Mouse (Mus musculus): Measurements from ENCODE around the gene Spock1.

Gene Spock1

DNA sequence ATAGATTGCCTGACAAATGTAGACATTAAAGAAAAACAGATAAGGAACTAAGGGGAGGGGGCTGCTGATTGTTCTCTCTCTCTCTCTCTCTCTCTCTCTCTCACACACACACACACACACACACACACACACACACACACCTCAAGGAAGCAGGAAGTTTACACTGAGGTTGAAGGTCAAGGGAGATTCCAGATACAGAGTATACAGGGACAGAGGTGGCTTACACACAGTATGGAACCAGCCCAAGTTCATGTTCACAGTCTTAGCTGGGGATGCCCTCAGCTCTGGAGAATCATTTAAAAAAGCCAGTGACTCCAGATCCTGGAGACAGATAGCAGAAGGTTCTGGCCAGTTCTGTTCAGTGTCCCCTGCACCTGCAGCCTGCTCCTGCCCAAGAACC is 199.7 kb downstream of the Spock1 start:
- Histone ChIP-seq H3K27me3 (ENCODE audit: control insufficient read depth, insufficient read depth, low read length, poor library complexity, severe bottlenecking) (no peaks in the 10 kb centered on the region), H3K36me3 (ENCODE audit: control insufficient read depth, insufficient read depth, low read length, poor library complexity, severe bottlenecking) (no peaks in the 10 kb centered on the region)
- DNase-seq (ENCODE audit: low read depth, low spot score) = no peak

DNA sequence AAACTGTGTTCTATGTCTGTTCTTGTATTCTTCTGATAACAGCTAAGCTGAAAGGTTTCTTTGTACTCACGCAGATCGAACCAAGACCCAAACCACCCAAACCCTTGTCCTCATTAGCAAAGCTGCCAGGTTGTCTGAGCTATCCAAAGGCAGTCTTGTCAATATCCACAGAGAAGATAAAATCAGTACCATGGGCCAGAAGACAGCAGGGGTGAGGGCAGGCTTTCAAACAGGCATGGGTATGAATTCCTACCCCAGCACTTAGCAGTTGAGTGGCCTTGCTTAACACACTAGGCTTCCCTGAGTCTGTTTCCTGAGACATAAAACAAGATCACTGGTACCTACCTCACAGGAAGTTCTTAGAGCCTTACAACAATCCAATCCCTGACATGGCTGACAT is 205.2 kb downstream of the Spock1 start:
- no peak for DNase-seq (ENCODE audit: low read depth, low spot score)
- no peaks in the 10 kb centered on the region for H3K36me3 ChIP-seq (ENCODE audit: control insufficient read depth, insufficient read depth, low read length, poor library complexity, severe bottlenecking)
- H3K27me3 ChIP-seq (ENCODE audit: control insufficient read depth, insufficient read depth, low read length, poor library complexity, severe bottlenecking) = no peaks in the 10 kb centered on the region

DNA sequence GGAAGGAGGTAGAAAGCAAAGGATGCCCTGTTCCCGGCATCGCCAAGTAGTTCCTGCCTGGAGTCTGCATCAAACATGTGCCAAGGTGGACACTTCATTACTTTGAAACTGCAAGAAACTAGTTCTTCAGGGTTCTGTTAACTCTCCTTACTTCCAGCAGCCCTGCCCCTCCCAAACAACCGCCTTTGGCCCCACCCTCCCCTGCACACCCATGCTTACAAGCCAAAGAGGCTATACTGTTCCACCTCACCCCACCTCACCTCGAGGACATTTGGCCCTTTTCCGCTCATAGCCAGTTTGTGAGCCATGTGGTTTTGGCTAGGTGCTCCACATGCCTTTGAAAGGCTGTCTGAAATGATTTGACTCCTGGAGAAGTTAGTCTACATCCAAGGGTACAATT is 211.4 kb downstream of the Spock1 start:
- Histone ChIP-seq H3K36me3 (ENCODE audit: control insufficient read depth, insufficient read depth, low read length, poor library complexity, severe bottlenecking) (no peaks in the 10 kb centered on the region), H3K27me3 (ENCODE audit: control insufficient read depth, insufficient read depth, low read length, poor library complexity, severe bottlenecking) (no peaks in the 10 kb centered on the region)
- no peak for DNase-seq (ENCODE audit: low read depth, low spot score)

DNA sequence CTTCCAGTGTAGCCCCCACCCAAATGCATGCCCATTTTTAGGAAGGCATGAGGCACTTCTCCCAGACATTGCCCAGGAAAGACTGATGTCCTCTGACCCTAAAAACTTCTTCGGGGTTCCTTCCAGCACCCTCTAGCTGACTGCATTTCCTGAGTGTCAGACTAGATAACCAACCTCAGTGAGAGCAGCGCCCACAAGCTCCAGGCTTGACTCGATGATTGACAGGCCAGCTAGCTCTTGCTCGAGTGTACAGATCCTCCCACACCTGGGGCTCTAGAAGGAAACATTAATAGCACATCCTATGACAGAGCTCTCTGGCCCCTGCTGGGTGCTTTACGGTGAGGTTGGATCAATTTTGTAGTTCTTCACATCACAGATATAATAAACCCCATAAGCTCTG is 219.2 kb downstream of the Spock1 start:
- no peaks in the 10 kb centered on the region for H3K27me3 ChIP-seq (ENCODE audit: control insufficient read depth, insufficient read depth, low read length, poor library complexity, severe bottlenecking)
- H3K36me3 ChIP-seq (ENCODE audit: control insufficient read depth, insufficient read depth, low read length, poor library complexity, severe bottlenecking) = no peaks in the 10 kb centered on the region
- DNase-seq (ENCODE audit: low read depth, low spot score) = no peak

DNA sequence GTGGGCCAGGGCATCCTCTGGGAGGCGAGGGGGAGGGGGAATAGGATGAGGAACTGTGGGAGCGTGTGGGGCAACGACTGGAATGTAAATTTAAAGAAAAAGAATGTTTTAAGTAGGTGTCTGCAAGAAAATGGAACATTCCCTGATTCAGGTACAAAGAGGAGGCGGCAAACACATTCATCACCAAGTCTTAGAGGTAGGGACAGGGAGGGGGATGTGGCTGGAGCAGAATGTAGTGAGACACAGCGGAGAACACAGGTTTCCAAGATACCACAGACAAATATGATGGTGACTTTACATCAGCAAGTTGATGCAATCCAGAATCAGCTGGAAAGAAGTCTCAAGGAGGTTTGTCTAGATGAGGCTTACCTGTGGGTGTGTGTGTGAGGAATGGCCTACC is 221.7 kb downstream of the Spock1 start:
- H3K27me3 ChIP-seq (ENCODE audit: control insufficient read depth, insufficient read depth, low read length, poor library complexity, severe bottlenecking) = no peaks in the 10 kb centered on the region
- no peak for DNase-seq (ENCODE audit: low read depth, low spot score)
- H3K36me3 ChIP-seq (ENCODE audit: control insufficient read depth, insufficient read depth, low read length, poor library complexity, severe bottlenecking) = no peaks in the 10 kb centered on the region

DNA sequence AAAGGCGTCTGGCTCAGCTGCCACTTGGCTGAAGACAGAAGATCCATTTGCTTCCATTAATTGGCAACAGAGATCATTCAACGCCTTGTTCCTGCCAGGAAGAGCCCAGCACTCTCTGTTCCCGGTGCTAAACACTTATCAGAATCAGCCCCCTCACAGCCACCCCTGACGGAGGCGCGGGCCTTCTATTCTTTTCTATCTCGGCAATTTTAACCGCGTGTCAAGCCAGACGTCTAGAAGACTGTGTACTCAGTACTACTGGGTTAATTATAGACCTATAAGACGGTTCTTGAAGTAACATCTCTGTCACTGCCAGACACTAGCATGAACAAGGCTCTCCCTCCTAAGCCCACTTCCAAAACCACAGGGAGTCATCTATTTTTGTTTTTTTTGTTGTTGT is 222.9 kb downstream of the Spock1 start:
- H3K36me3 ChIP-seq (ENCODE audit: control insufficient read depth, insufficient read depth, low read length, poor library complexity, severe bottlenecking) = no peaks in the 10 kb centered on the region
- H3K27me3 ChIP-seq (ENCODE audit: control insufficient read depth, insufficient read depth, low read length, poor library complexity, severe bottlenecking) = no peaks in the 10 kb centered on the region
- DNase-seq (ENCODE audit: low read depth, low spot score) = no peak

DNA sequence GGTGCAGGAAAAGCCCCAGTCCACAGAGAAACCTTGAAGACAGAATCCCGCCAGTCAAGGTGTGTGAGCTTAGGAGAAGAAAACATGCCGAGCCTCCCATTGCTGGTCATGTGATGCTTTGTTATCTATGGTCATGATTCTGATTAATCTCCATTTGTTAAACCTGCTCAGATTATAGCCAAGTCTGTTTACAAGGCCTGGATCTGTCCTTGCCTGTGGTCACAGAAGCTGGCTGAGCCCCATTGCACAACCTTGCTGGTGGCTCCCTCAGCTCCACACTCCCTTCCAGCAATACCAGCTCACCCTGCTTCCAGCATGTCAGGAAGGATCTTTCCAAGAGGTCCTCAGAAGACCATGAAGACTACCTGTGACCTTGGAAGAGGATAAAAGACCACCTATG is 228.5 kb downstream of the Spock1 start:
- H3K27me3 ChIP-seq (ENCODE audit: control insufficient read depth, insufficient read depth, low read length, poor library complexity, severe bottlenecking) = no peaks in the 10 kb centered on the region
- no peak for DNase-seq (ENCODE audit: low read depth, low spot score)
- H3K36me3 ChIP-seq (ENCODE audit: control insufficient read depth, insufficient read depth, low read length, poor library complexity, severe bottlenecking) = no peaks in the 10 kb centered on the region

DNA sequence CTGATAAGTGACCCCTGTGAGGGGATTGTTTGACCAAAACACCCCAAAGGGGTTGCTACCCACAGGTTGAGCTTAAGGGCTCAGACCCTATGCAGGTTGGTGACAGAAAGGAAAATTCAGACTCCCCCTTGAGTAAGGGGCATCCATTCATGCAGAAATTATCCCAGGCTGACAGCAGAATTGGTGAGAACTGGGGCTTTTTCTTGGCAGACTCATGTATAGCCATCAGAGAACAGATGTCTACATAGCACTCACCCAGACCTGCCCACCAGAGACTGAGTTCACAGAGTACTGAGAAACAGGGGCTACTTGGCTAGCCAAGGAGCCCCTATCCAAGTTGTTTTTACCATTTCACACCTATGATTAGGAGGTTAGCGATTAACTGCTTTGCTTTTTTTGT is 231.3 kb downstream of the Spock1 start:
- no peak for DNase-seq (ENCODE audit: low read depth, low spot score)
- no peaks in the 10 kb centered on the region for H3K27me3 ChIP-seq (ENCODE audit: control insufficient read depth, insufficient read depth, low read length, poor library complexity, severe bottlenecking)

DNA sequence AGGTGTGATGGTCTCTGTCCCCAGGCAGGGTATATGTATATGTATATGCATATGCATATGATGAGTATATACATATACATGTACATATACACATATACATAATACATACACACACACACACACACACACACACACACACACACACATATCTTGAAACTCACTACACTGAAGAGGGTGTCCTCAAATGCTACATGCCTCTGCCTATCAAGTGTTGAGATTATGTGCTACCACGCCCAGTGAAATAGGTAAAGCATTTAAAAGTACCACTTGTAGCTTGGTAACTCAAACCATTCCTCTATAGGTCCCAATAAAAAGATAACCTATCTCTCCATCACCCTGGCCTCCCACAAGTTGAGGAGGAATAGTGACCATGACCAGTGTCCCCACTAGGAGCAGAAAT is 234.7 kb downstream of the Spock1 start:
- Histone ChIP-seq H3K36me3 (ENCODE audit: control insufficient read depth, insufficient read depth, low read length, poor library complexity, severe bottlenecking) (no peaks in the 10 kb centered on the region), H3K27me3 (ENCODE audit: control insufficient read depth, insufficient read depth, low read length, poor library complexity, severe bottlenecking) (no peaks in the 10 kb centered on the region; the same call in 1 of the 2 replicates)
- DNase-seq (ENCODE audit: low read depth, low spot score) = no peak

More for the DNA sequence above, 231.3 kb downstream of the Spock1 start:
- H3K36me3 ChIP-seq (ENCODE audit: control insufficient read depth, insufficient read depth, low read length, poor library complexity, severe bottlenecking) = no peaks in the 10 kb centered on the region

DNA sequence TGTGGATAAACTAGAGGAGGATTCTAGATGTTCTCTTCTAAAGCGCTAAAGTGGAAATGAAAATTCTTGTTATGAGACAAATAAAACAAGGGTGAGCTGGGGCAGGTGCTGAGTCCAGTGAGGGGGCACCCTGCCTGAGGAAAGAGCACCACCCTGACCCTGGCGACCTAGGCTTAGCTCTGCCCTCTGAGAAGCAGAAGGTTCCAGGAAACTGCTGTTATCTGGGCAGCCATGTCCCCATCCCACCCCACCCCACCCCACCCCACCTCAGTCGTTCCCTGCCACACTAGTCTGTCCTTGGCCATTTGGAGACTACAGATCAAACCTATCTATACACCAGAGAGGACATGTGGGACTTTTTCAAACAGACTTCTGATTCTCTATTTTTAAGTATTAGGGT is 235.4 kb downstream of the Spock1 start:
- Histone ChIP-seq H3K27me3 (ENCODE audit: control insufficient read depth, insufficient read depth, low read length, poor library complexity, severe bottlenecking) (no peaks in the 10 kb centered on the region; the same call in 1 of the 2 replicates), H3K36me3 (ENCODE audit: control insufficient read depth, insufficient read depth, low read length, poor library complexity, severe bottlenecking) (no peaks in the 10 kb centered on the region)
- no peak for DNase-seq (ENCODE audit: low read depth, low spot score)

DNA sequence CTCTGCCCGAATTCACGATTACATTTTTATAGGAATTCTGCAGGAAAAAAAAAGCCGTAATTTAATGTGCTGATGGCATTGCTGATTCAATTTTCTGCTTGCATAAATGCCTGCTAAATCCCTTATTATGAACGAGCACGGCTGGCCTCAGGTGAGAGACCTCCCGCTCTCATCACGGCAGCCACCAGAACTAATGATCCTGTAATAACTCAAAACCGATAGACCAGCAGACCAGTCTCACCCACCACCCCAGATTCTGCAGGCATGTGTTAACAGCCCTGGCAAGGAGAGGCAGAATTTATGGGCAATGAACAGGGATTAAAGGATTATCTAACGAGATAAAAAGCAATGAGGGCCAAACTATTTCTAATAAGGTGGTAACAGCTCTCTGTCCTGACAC is 236.2 kb downstream of the Spock1 start:
- no peaks in the 10 kb centered on the region; the same call in 1 of the 2 replicates for H3K27me3 ChIP-seq (ENCODE audit: control insufficient read depth, insufficient read depth, low read length, poor library complexity, severe bottlenecking)
- no peaks in the 10 kb centered on the region for H3K36me3 ChIP-seq (ENCODE audit: control insufficient read depth, insufficient read depth, low read length, poor library complexity, severe bottlenecking)
- no peak for DNase-seq (ENCODE audit: low read depth, low spot score)

DNA sequence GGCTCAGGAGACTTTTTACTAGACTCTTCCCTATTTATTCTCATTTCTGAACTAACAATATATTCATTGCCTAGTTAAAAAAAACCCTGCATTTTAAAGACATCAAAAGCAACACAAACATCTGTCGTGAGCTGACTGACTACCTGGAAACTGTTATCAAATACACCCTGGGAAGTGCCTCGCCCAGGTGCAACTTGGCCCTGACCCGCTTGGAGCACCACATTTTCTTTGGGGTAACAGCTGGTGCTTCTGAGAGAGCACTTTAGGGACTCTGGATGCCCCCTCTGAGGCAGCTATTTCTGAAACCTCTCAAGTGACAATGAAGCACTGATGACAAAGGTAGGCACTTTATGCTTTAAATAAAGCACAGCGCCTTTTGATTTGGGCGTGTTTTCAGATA is 236.8 kb downstream of the Spock1 start:
- Histone ChIP-seq H3K36me3 (ENCODE audit: control insufficient read depth, insufficient read depth, low read length, poor library complexity, severe bottlenecking) (no peaks in the 10 kb centered on the region), H3K27me3 (ENCODE audit: control insufficient read depth, insufficient read depth, low read length, poor library complexity, severe bottlenecking) (no peaks in the 10 kb centered on the region; the same call in 1 of the 2 replicates)
- DNase-seq (ENCODE audit: low read depth, low spot score) = no peak

DNA sequence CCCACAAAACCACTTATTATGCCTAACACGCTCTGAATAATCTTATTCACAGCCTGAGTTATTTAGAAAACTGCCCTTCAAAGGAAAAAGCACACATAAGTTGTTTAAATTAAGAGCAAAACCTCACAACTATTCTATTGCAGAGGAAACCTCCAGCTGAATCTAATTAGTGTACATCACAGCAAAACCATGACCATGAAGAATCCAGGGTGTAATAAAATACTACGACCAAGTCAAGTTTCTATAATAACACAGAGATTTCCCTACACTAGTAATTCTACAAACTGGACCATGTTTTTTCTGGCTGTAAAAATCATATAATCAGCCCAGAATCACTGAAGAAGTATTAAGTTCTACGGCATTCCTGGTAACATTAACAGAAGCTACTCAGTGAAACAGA is 240.5 kb downstream of the Spock1 start:
- DNase-seq (ENCODE audit: low read depth, low spot score) = no peak
- Histone ChIP-seq H3K36me3 (ENCODE audit: control insufficient read depth, insufficient read depth, low read length, poor library complexity, severe bottlenecking) (no peaks in the 10 kb centered on the region), H3K27me3 (ENCODE audit: control insufficient read depth, insufficient read depth, low read length, poor library complexity, severe bottlenecking) (no peaks in the 10 kb centered on the region; the same call in 1 of the 2 replicates)

DNA sequence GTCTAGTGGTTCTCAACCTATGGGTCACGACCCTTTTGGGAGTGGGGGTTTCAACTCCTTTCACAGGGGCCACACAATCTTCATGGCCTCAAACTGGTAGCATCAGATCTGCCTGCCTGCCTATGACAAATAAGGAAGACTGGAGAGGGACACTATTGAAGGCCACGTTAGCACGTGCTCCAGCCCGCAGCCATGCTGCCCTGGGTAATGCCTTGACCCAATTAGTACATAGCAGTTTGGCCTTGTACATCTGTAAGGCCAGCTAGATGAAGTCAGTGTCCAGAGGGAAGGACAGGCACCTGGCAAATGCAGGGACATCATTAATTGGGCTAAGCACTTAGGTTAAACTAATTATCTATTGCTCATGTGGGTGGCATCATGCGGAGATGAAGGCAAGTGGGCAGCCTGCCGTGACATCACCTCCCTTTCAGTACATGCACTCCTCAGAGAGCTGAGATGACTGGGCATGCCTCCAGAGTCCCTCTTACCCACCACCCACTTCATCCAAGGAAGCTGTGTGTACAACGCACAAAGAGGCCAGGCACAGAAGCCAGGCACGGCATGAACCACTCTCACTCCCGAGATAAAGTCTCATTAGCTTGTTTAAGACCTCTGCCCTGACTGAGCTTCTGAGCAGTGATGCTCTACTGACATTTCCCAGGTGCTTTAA is 241.8 kb downstream of the Spock1 start:
- DNase-seq (ENCODE audit: low read depth, low spot score) = no peak
- H3K36me3 ChIP-seq (ENCODE audit: control insufficient read depth, insufficient read depth, low read length, poor library complexity, severe bottlenecking) = no peaks in the 10 kb centered on the region
- no peaks in the 10 kb centered on the region for H3K27me3 ChIP-seq (ENCODE audit: control insufficient read depth, insufficient read depth, low read length, poor library complexity, severe bottlenecking)

DNA sequence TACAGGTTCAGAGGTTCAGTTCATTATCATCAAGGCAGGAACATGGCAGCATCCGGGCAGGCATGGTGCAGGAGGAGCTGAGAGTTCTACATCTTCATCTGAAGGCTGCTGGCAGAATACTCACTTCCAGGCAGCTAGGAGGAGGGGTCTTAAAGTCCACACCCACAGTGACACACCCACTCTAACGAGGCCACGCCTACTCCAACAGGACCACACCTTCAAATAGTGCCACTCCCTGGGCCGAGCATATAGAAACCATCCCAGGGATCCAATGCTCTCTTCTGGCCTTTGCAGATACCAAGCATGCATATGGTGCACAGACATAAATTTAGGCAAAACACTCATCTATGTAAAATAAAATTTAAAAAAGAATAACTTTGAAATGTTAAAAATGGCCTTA is 245.6 kb downstream of the Spock1 start:
- no peak for DNase-seq (ENCODE audit: low read depth, low spot score)
- Histone ChIP-seq H3K27me3 (ENCODE audit: control insufficient read depth, insufficient read depth, low read length, poor library complexity, severe bottlenecking) (no peaks in the 10 kb centered on the region), H3K36me3 (ENCODE audit: control insufficient read depth, insufficient read depth, low read length, poor library complexity, severe bottlenecking) (no peaks in the 10 kb centered on the region)

DNA sequence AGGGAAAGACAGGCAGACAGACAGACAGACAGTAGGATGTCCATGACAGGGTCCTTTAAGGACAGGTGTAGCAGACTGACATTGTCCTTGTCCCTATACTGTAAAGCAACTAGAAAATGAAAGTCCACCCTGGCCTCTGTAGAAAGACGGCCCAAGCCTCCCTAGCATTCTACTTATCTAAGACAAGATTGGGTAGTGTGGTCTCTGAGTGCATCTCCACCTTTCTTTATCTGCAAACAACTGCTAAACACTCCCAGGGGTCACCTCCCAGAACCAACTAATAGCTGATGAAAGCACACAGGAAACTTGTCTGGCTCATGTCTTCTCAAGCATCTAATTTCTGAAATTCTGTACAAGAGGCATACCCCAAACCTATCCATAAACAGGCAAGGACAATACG is 247.6 kb downstream of the Spock1 start:
- DNase-seq (ENCODE audit: low read depth, low spot score) = no peak
- no peaks in the 10 kb centered on the region for H3K36me3 ChIP-seq (ENCODE audit: control insufficient read depth, insufficient read depth, low read length, poor library complexity, severe bottlenecking)

More for the DNA sequence above, 247.6 kb downstream of the Spock1 start:
- H3K27me3 ChIP-seq (ENCODE audit: control insufficient read depth, insufficient read depth, low read length, poor library complexity, severe bottlenecking) = no peaks in the 10 kb centered on the region

All from splenic B cell, adult 2 months (primary cell).